Mouse (Mus musculus) embryonic stem cell, embryonic (primary cell): Measurements from ENCODE around the gene Agbl4.

ENCODE experiments used
- CTCF ChIA-PET, 4 experiments: fragments of 300-600 bp in 2 of 4; fragments of 350-600 bp in 2 of 4; sonication (Branson Sonifier 250); formaldehyde crosslinking; loops; one replicate each; lab custom pipeline; 2022; ENCODE audit warnings: inconsistent platforms in 2 of 4; lab: Charles Lee
- POLR2A ChIA-PET, 4 experiments: fragments of 300-600 bp in 2 of 4; fragments of 350-600 bp in 2 of 4; sonication (Branson Sonifier 250); formaldehyde crosslinking; loops; one replicate each; lab custom pipeline; 2022; ENCODE audit warnings: antibody characterized with exemption in 4 of 4, inconsistent platforms in 1 of 4; lab: Charles Lee

The Agbl4 gene

GRCm38 (mm10) chr4:111502965-111503727 lies 1105.7 kb downstream of the Agbl4 start:
- ChIA-PET CTCF (no interaction called here), POLR2A (interaction anchor here in 1 of 4 experiments (0.7 to 1.3 kb wide), 2 partner anchors 13 to 237 kb away, joined by 3 to 4 read pairs; no protein-coding TSS in a partner anchor)

GRCm38 (mm10) chr4:111504952-111505351 lies 1107.5 kb downstream of the Agbl4 start:
- POLR2A ChIA-PET = no interaction called here
- CTCF ChIA-PET = interaction anchor here in 1 of 4 experiments (1.2 kb wide), 1 partner anchor 11 kb away, joined by 3 read pairs; no protein-coding TSS in a partner anchor

- POLR2A ChIA-PET = no interaction called here
- CTCF ChIA-PET = no interaction called here
Measured at GRCm38 (mm10) chr4:111510129-111510528, 1112.7 kb downstream of the Agbl4 start.

- ChIA-PET CTCF (no interaction called here), POLR2A (no interaction called here)
Measured at GRCm38 (mm10) chr4:111513921-111514320, 1116.5 kb downstream of the Agbl4 start.

- CTCF ChIA-PET = no interaction called here
- POLR2A ChIA-PET = interaction anchor here in 1 of 4 experiments (1.2 kb wide), 2 partner anchors 14 to 84 kb away, joined by 3 to 4 read pairs; no protein-coding TSS in a partner anchor
Measured at GRCm38 (mm10) chr4:111516136-111516535, 1118.7 kb downstream of the Agbl4 start.

- ChIA-PET POLR2A (interaction anchor here in 2 of 4 experiments (1.2 kb wide), 2 partner anchors 15 to 50 kb away, joined by 3 to 4 read pairs; no protein-coding TSS in a partner anchor), CTCF (no interaction called here)
Measured at GRCm38 (mm10) chr4:111517063-111517792, 1119.8 kb downstream of the Agbl4 start.

GRCm38 (mm10) chr4:111518191-111518590 lies 1120.7 kb downstream of the Agbl4 start:
- CTCF ChIA-PET = no interaction called here
- POLR2A ChIA-PET = interaction anchor here in 2 of 4 experiments (0.5 to 1.3 kb wide), 3 partner anchors 12 to 332 kb away, joined by 3 to 4 read pairs (median 3); no protein-coding TSS in a partner anchor

- ChIA-PET CTCF (no interaction called here), POLR2A (interaction anchor here in 1 of 4 experiments (1.3 kb wide), 1 partner anchor 11 kb away, joined by 3 read pairs; no protein-coding TSS in a partner anchor)
Measured at GRCm38 (mm10) chr4:111519267-111519666, 1121.8 kb downstream of the Agbl4 start.

- ChIA-PET POLR2A (no interaction called here), CTCF (no interaction called here)
Measured at GRCm38 (mm10) chr4:111520006-111520405, 1122.5 kb downstream of the Agbl4 start.

GRCm38 (mm10) chr4:111522974-111523373 lies 1125.5 kb downstream of the Agbl4 start:
- CTCF ChIA-PET = no interaction called here
- POLR2A ChIA-PET = no interaction called here

- POLR2A ChIA-PET = no interaction called here
- CTCF ChIA-PET = no interaction called here
Measured at GRCm38 (mm10) chr4:111528961-111529360, 1131.5 kb downstream of the Agbl4 start.

GRCm38 (mm10) chr4:111529996-111530395 lies 1132.5 kb downstream of the Agbl4 start:
- POLR2A ChIA-PET = interaction anchor here in 1 of 4 experiments (0.9 kb wide), 1 partner anchor 11 kb away, joined by 3 read pairs; no protein-coding TSS in a partner anchor
- CTCF ChIA-PET = no interaction called here

- POLR2A ChIA-PET = interaction anchor here in 1 of 4 experiments (0.7 to 0.9 kb wide), 2 partner anchors 12 to 1256 kb away, joined by 3 to 4 read pairs; no protein-coding TSS in a partner anchor
- CTCF ChIA-PET = no interaction called here
Measured at GRCm38 (mm10) chr4:111530537-111530936, 1133.1 kb downstream of the Agbl4 start.

GRCm38 (mm10) chr4:111544684-111545083 lies 1147.2 kb downstream of the Agbl4 start:
- ChIA-PET CTCF (no interaction called here), POLR2A (no interaction called here)

GRCm38 (mm10) chr4:111546009-111546408 lies 1148.5 kb downstream of the Agbl4 start:
- CTCF ChIA-PET = no interaction called here
- POLR2A ChIA-PET = no interaction called here

GRCm38 (mm10) chr4:111555426-111555825 lies 1158.0 kb downstream of the Agbl4 start:
- ChIA-PET CTCF (no interaction called here), POLR2A (no interaction called here)

- ChIA-PET CTCF (no interaction called here), POLR2A (no interaction called here)
Measured at GRCm38 (mm10) chr4:111577087-111577773, 1179.8 kb downstream of the Agbl4 start.

GRCm38 (mm10) chr4:111579115-111579862 lies 1181.8 kb downstream of the Agbl4 start:
- ChIA-PET POLR2A (no interaction called here), CTCF (interaction anchor here in 1 of 4 experiments (1.7 kb wide), 1 partner anchor 85 kb away, joined by 4 read pairs; no protein-coding TSS in a partner anchor)
